Mouse (Mus musculus) cortical plate, adult 2 months (tissue): ENCODE results near the gene Sec31a. TPM values are rescaled to one million over a fixed set of nuclear protein-coding genes. Genes with fewer than 3 reads are reported as not detected.

Source experiments
- H3K27ac ChIP-seq: fragments of 200-500 bp; 2 replicates; pipeline ENCODE4 v1.5.1; 2012; ENCODE audit warnings: low read length, control low read depth, inconsistent platforms; ENCODE audit not compliant: insufficient read depth
- H3K4me1 ChIP-seq: fragments of 200-500 bp; 2 replicates; pipeline ENCODE4 v1.6.1; 2011; ENCODE audit warnings: low read length; ENCODE audit not compliant: control insufficient read depth, insufficient read depth
- H3K4me3 ChIP-seq: fragments of 200-500 bp; 2 replicates; pipeline ENCODE4 v1.5.1; 2011; ENCODE audit warnings: mild to moderate bottlenecking, low read length, control low read depth; ENCODE audit not compliant: insufficient read depth
- CTCF ChIP-seq: fragments of 200-500 bp; IDR thresholded peaks from 2 replicates; pipeline ENCODE4 v1.5.1; 2011; ENCODE audit warnings: mild to moderate bottlenecking, control low read depth, low read length; ENCODE audit not compliant: insufficient read depth; ENCODE audit errors: extremely low read depth
- POLR2A ChIP-seq: fragments of 200-500 bp; IDR thresholded peaks from 2 replicates; pipeline ENCODE4 v1.6.1; 2011; ENCODE audit warnings: mild to moderate bottlenecking, low read length, control low read depth; ENCODE audit not compliant: insufficient read depth; ENCODE audit errors: extremely low read depth
- polyA plus RNA-seq: library from polyadenylated mRNA; depleted of rRNA; stranded (reverse); fragments of >200 nt; gene quantifications from 2 replicates; pipeline ENCODE4 v1.2.3, GENCODE M21; 2012

Sec31a gene
- polyA plus RNA-seq, 1 experiment: 113 TPM

GRCm38 (mm10) chr5:100412886-100413285 is 3.1 kb downstream of the Sec31a start:
- H3K27ac ChIP-seq: no peak overlapping the region
- peaks cover 4% of the 10 kb centered on the region; the same call in 1 of the 2 replicates for H3K4me1 ChIP-seq
- TF ChIP-seq CTCF (no peak), POLR2A (no peak)
- H3K4me3 ChIP-seq: no peak overlapping the region

- no peak overlapping the region for H3K4me3 ChIP-seq
- peaks cover 4% of the 10 kb centered on the region; the same call in 1 of the 2 replicates for H3K4me1 ChIP-seq
- TF ChIP-seq POLR2A (no peak), CTCF (no peak)
Measured at GRCm38 (mm10) chr5:100410281-100410680, 5.8 kb downstream of the Sec31a start.

GRCm38 (mm10) chr5:100408485-100408884 is 7.5 kb downstream of the Sec31a start:
- Histone ChIP-seq H3K27ac (no peak overlapping the region), H3K4me3 (no peak overlapping the region), H3K4me1 (no peaks in the 10 kb centered on the region; the same call in 1 of the 2 replicates)
- TF ChIP-seq POLR2A: no peak
- TF ChIP-seq CTCF: no peak

More at GRCm38 (mm10) chr5:100410281-100410680, 5.8 kb downstream of the Sec31a start:
- H3K27ac ChIP-seq: no peak overlapping the region

GRCm38 (mm10) chr5:100396753-100397152 is 19.3 kb downstream of the Sec31a start:
- TF ChIP-seq POLR2A: no peak
- no peak for TF ChIP-seq CTCF
- Histone ChIP-seq H3K4me1 (no peaks in the 10 kb centered on the region), H3K27ac (no peak overlapping the region), H3K4me3 (no peak overlapping the region)

- Histone ChIP-seq H3K4me3 (no peak overlapping the region), H3K4me1 (no peaks in the 10 kb centered on the region), H3K27ac (no peak overlapping the region)
- TF ChIP-seq CTCF (no peak), POLR2A (no peak)
Measured at GRCm38 (mm10) chr5:100393681-100394080, 22.4 kb downstream of the Sec31a start.

GRCm38 (mm10) chr5:100392436-100392955 is 23.5 kb downstream of the Sec31a start:
- H3K4me1 ChIP-seq: no peaks in the 10 kb centered on the region
- TF ChIP-seq CTCF (no peak), POLR2A (no peak)
- no peak overlapping the region for H3K4me3 ChIP-seq
- no peak overlapping the region for H3K27ac ChIP-seq

GRCm38 (mm10) chr5:100383782-100384510 is 32.1 kb downstream of the Sec31a start:
- no peak overlapping the region for H3K27ac ChIP-seq
- H3K4me3 ChIP-seq: no peak overlapping the region
- TF ChIP-seq CTCF: no peak
- peaks cover 4% of the 10 kb centered on the region for H3K4me1 ChIP-seq

- Histone ChIP-seq H3K4me3 (no peak overlapping the region), H3K27ac (no peak overlapping the region), H3K4me1 (peaks cover 4% of the 10 kb centered on the region)
- TF ChIP-seq CTCF (no peak), POLR2A (no peak)
Measured at GRCm38 (mm10) chr5:100381094-100381493, 34.9 kb downstream of the Sec31a start.

- TF ChIP-seq POLR2A: no peak
- no peak for TF ChIP-seq CTCF
- H3K4me1 ChIP-seq: peaks cover 4% of the 10 kb centered on the region
- H3K4me3 ChIP-seq: no peak overlapping the region
- no peak overlapping the region for H3K27ac ChIP-seq
Measured at GRCm38 (mm10) chr5:100380277-100380676, 35.8 kb downstream of the Sec31a start.

- no peak for TF ChIP-seq CTCF
- no peak for TF ChIP-seq POLR2A
- Histone ChIP-seq H3K4me1 (peaks cover 4% of the 10 kb centered on the region), H3K27ac (no peak overlapping the region), H3K4me3 (no peak overlapping the region)
Measured at GRCm38 (mm10) chr5:100378981-100379380, 37.1 kb downstream of the Sec31a start.
